Mouse (Mus musculus): ENCODE data around the gene Rnh1. TPM values are rescaled to one million over a fixed set of nuclear protein-coding genes. Genes with fewer than 3 reads are reported as not detected.

The Rnh1 gene
- total and polyA plus RNA-seq, 3 experiments = 84.7 to 133 (median 95.5) TPM

GRCm38 (mm10) chr7:141218557-141219133 is 46.0 kb upstream of the Rnh1 start:
- Histone ChIP-seq H3K27ac (ENCODE audit: insufficient read depth, low read depth) (no peak overlapping the region), H3K9ac (ENCODE audit: insufficient read depth, low read depth) (no peak overlapping the region), H3K4me1 (ENCODE audit: control insufficient read depth in 1 of 2, insufficient read depth in 2 of 2) (peaks cover 23 to 59% of the 10 kb centered on the region in 2 experiments), H3K4me2 (ENCODE audit: insufficient read depth, low read depth, poor library complexity, severe bottlenecking) (no peak overlapping the region), H3K4me3 (replicated peaks in 1 of 3; ENCODE audit: low read depth in 2 of 3, low read length in 2 of 3, poor library complexity in 1 of 3) (no peak overlapping the region), H3K9me3 (replicated peaks; ENCODE audit: low read length) (no peaks in the 10 kb centered on the region), H3K79me2 (replicated peaks; ENCODE audit: control insufficient read depth, extremely low read depth, insufficient read depth, poor library complexity, severe bottlenecking) (no peaks in the 10 kb centered on the region), H3K36me3 (replicated peaks in 1 of 2; ENCODE audit: control insufficient read depth in 1 of 2, insufficient read depth in 1 of 2, low read length in 1 of 2) (peaks cover 0 to 28% of the 10 kb centered on the region in 2 experiments), H3K27me3 (replicated peaks) (peaks cover 11% of the 10 kb centered on the region)
- TF ChIP-seq CTCF (conservative IDR thresholded peaks at IDR 0.05 in 1 of 2, IDR thresholded peaks at IDR 0.05 in 1 of 2; ENCODE audit: low read depth in 2 of 2, low read length in 2 of 2) = no peak
- DNase-seq (ENCODE audit: extremely low read depth) = no peak
- dilution Hi-C loops (cut with MboI; ENCODE audit: extremely low pct_ligation_motif_present, extremely low pct_unique_long_range_greater_than_20kb, low sequenced_read_pairs) = no loop called here
- in situ Hi-C loops (cut with MboI; ENCODE audit: low pct_ligation_motif_present, low pct_unique_long_range_greater_than_20kb, low sequenced_read_pairs) = no loop called here

DNA sequence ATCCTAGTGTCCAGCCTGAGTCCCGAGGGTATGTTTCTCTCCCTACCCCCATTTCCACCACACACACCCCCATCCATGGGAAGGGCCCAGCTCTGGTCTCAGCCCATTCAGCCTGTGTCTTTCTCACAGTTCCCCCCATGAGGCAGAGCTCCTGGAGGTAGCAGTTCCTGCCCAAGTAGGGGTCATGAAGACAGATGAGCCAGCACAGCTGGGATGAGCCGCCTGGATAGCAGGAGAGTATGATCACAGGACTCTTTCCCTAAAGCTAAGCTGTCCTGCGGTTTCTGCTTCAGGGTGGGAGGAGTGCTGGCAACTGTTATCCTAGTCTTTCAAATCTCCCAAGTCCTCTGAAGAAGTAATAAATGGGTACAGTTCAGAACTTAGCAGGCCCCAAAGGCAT is 45.5 kb upstream of the Rnh1 start:
- H3K79me2 ChIP-seq (replicated peaks; ENCODE audit: control insufficient read depth, extremely low read depth, insufficient read depth, poor library complexity, severe bottlenecking) = no peaks in the 10 kb centered on the region

DNA sequence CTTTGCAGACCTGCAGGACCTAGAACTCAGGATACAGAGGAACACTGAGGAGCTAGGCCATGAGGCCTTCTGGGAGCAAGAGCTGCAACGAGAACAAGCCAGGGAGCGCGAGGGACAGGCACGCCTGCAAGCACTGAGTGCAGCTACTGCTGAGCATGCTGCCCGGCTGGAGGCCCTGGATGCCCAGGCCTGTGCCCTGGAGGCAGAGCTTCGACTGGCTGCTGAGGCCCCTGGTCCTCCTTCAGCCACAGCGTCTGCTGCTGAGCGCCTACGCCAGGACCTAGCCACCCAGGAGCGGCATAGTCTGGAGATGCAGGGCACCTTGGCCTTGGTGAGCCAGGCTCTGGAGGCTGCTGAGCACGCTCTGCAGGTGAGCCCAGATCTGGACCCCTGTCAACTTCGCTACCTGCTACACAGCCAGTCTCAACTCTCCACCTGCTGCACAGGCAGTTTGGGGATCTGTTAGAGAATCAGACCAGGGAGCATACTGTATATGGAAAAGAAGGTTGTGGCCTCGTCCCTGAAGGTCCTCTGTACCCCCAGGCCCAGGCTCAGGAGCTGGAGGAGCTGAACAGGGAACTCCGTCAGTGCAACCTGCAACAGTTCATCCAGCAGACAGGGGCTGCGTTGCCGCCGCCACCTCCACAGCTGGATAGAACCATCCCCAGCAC is 44.8 kb upstream of the Rnh1 start:
- no peak overlapping the region for H3K27ac ChIP-seq (ENCODE audit: insufficient read depth, low read depth)
- in situ Hi-C loops (cut with MboI; ENCODE audit: low pct_ligation_motif_present, low pct_unique_long_range_greater_than_20kb, low sequenced_read_pairs) (no loop called here), dilution Hi-C loops (cut with MboI; ENCODE audit: extremely low pct_ligation_motif_present, extremely low pct_unique_long_range_greater_than_20kb, low sequenced_read_pairs) (no loop called here)
- H3K4me2 ChIP-seq (ENCODE audit: insufficient read depth, low read depth, poor library complexity, severe bottlenecking) = no peak overlapping the region
- H3K27me3 ChIP-seq (replicated peaks) = peaks cover 15% of the 10 kb centered on the region
- no peaks in the 10 kb centered on the region for H3K79me2 ChIP-seq (replicated peaks; ENCODE audit: control insufficient read depth, extremely low read depth, insufficient read depth, poor library complexity, severe bottlenecking)
- no peak for DNase-seq (ENCODE audit: extremely low read depth)
- no peaks in the 10 kb centered on the region for H3K9me3 ChIP-seq (replicated peaks; ENCODE audit: low read length)
- H3K4me1 ChIP-seq (ENCODE audit: control insufficient read depth in 1 of 2, insufficient read depth in 2 of 2) = peaks cover 18 to 52% of the 10 kb centered on the region in 2 experiments
- H3K9ac ChIP-seq (ENCODE audit: insufficient read depth, low read depth) = no peak overlapping the region
- no peak for TF ChIP-seq RAD21 (IDR thresholded peaks at IDR 0.05; ENCODE audit: low read depth, low read length)
- no peak for TF ChIP-seq SIN3A (IDR thresholded peaks at IDR 0.05; ENCODE audit: low read length)
- TF ChIP-seq ZC3H11A (IDR thresholded peaks at IDR 0.05; ENCODE audit: low read depth, low read length) = no peak
- no peak for TF ChIP-seq POLR2A (IDR thresholded peaks at IDR 0.05; ENCODE audit: low read depth, low read length)
- no peak for TF ChIP-seq ELF1 (IDR thresholded peaks at IDR 0.05; ENCODE audit: low read depth, low read length)
- no peak for TF ChIP-seq TCF12 (IDR thresholded peaks at IDR 0.05; ENCODE audit: low read depth, low read length)
- TF ChIP-seq CHD1 (IDR thresholded peaks at IDR 0.05; ENCODE audit: low read depth, low read length) = no peak
- TF ChIP-seq CTCF (conservative IDR thresholded peaks at IDR 0.05 in 1 of 2, IDR thresholded peaks at IDR 0.05 in 1 of 2; ENCODE audit: low read depth in 2 of 2, low read length in 2 of 2) = no peak
- no peak for TF ChIP-seq ETS1 (conservative IDR thresholded peaks at IDR 0.05; ENCODE audit: low read depth, low read length)
- no peak for TF ChIP-seq MXI1 (IDR thresholded peaks at IDR 0.05; ENCODE audit: low read depth, low read length)
- TF ChIP-seq KAT2A (IDR thresholded peaks at IDR 0.05; ENCODE audit: insufficient replicate concordance, low read length) = no peak
- no peak for TF ChIP-seq USF2 (conservative IDR thresholded peaks at IDR 0.05; ENCODE audit: low read depth, low read length)
- TF ChIP-seq MAX (IDR thresholded peaks at IDR 0.05; ENCODE audit: low read length) = no peak
- TF ChIP-seq SMC3 (IDR thresholded peaks at IDR 0.05; ENCODE audit: low read depth, low read length) = no peak
- no peak for TF ChIP-seq USF1 (IDR thresholded peaks at IDR 0.05; ENCODE audit: low read depth, low read length)
- no peak for TF ChIP-seq TBP (conservative IDR thresholded peaks at IDR 0.05; ENCODE audit: low read depth, low read length)
- no peak for TF ChIP-seq HCFC1 (IDR thresholded peaks at IDR 0.05; ENCODE audit: low read depth, low read length)
- no peak overlapping the region for H3K4me3 ChIP-seq (replicated peaks in 1 of 3; ENCODE audit: low read depth in 2 of 3, low read length in 2 of 3, poor library complexity in 1 of 3)
- H3K36me3 ChIP-seq (replicated peaks in 1 of 2; ENCODE audit: control insufficient read depth in 1 of 2, insufficient read depth in 1 of 2, low read length in 1 of 2) = peaks cover 0 to 28% of the 10 kb centered on the region in 2 experiments

More for the DNA sequence above, 45.5 kb upstream of the Rnh1 start:
- no peak for DNase-seq (ENCODE audit: extremely low read depth)
- H3K36me3 ChIP-seq (replicated peaks in 1 of 2; ENCODE audit: control insufficient read depth in 1 of 2, insufficient read depth in 1 of 2, low read length in 1 of 2) = peaks cover 0 to 28% of the 10 kb centered on the region in 2 experiments
- dilution Hi-C loops (cut with MboI; ENCODE audit: extremely low pct_ligation_motif_present, extremely low pct_unique_long_range_greater_than_20kb, low sequenced_read_pairs) (no loop called here), in situ Hi-C loops (cut with MboI; ENCODE audit: low pct_ligation_motif_present, low pct_unique_long_range_greater_than_20kb, low sequenced_read_pairs) (no loop called here)
- no peak overlapping the region for H3K27ac ChIP-seq (ENCODE audit: insufficient read depth, low read depth)
- no peaks in the 10 kb centered on the region for H3K9me3 ChIP-seq (replicated peaks; ENCODE audit: low read length)
- H3K4me1 ChIP-seq (ENCODE audit: control insufficient read depth in 1 of 2, insufficient read depth in 2 of 2) = peaks cover 23 to 58% of the 10 kb centered on the region in 2 experiments
- H3K4me2 ChIP-seq (ENCODE audit: insufficient read depth, low read depth, poor library complexity, severe bottlenecking) = no peak overlapping the region
- H3K4me3 ChIP-seq (replicated peaks in 1 of 3; ENCODE audit: low read depth in 2 of 3, low read length in 2 of 3, poor library complexity in 1 of 3) = no peak overlapping the region
- peaks cover 14% of the 10 kb centered on the region for H3K27me3 ChIP-seq (replicated peaks)
- TF ChIP-seq E2F4 (IDR thresholded peaks at IDR 0.05; ENCODE audit: insufficient replicate concordance, low read depth, low read length) (no peak), JUN (IDR thresholded peaks at IDR 0.05; ENCODE audit: insufficient read depth, low read depth, low read length) (no peak), MAZ (IDR thresholded peaks at IDR 0.05; ENCODE audit: low read depth, low read length) (no peak), NRF1 (IDR thresholded peaks at IDR 0.05; ENCODE audit: low read depth, low read length) (no peak)
- no peak overlapping the region for H3K9ac ChIP-seq (ENCODE audit: insufficient read depth, low read depth)

Data from CH12.LX (cell line).